Mouse (Mus musculus) heart, embryonic 11.5 days (tissue): Measurements from ENCODE around the gene Car5a. TPM values are rescaled to one million over a fixed set of nuclear protein-coding genes. Genes with fewer than 3 reads are reported as not detected.

Experiments used
- ATAC-seq: fragments of 200-750 bp; cut with Nextera tagmentation; replicated peaks from 2 replicates; pipeline ENCODE4 v1.8.0; 2017; ENCODE audit warnings: moderate library complexity; ENCODE audit not compliant: insufficient number of reproducible peaks, low FRiP score, low TSS enrichment
- H3K27ac ChIP-seq: fragments of 300-500 bp; sonication (generic); 2 replicates; pipeline ENCODE4 v1.5.1; 2014; ENCODE audit warnings: mild to moderate bottlenecking, low read depth, low read length
- H3K27me3 ChIP-seq: fragments of 300-500 bp; sonication (generic); 2 replicates; pipeline ENCODE4 v1.6.1; 2014; ENCODE audit warnings: mild to moderate bottlenecking, low read length, mixed read lengths; ENCODE audit not compliant: control insufficient read depth, insufficient read depth
- H3K36me3 ChIP-seq: fragments of 300-500 bp; sonication (generic); 2 replicates; pipeline ENCODE4 v1.6.1; 2014; ENCODE audit warnings: mild to moderate bottlenecking, low read length, moderate library complexity, mixed read lengths; ENCODE audit not compliant: control insufficient read depth, insufficient read depth
- H3K4me1 ChIP-seq: fragments of 300-500 bp; sonication (generic); 2 replicates; pipeline ENCODE4 v1.6.1; 2014; ENCODE audit warnings: low read length; ENCODE audit not compliant: control insufficient read depth, insufficient read depth
- H3K4me2 ChIP-seq: fragments of 300-500 bp; sonication (generic); 2 replicates; pipeline ENCODE4 v1.6.1; 2014; ENCODE audit warnings: mild to moderate bottlenecking, moderate library complexity
- H3K4me3 ChIP-seq: fragments of 300-500 bp; sonication (generic); 2 replicates; pipeline ENCODE4 v1.5.1; 2014; ENCODE audit warnings: low read depth, low read length
- H3K9ac ChIP-seq: fragments of 300-500 bp; sonication (generic); 2 replicates; pipeline ENCODE4 v1.6.1; 2014; ENCODE audit warnings: mild to moderate bottlenecking, low read depth, low read length, moderate library complexity
- H3K9me3 ChIP-seq: fragments of 300-500 bp; sonication (generic); replicated peaks from 2 replicates; pipeline ENCODE4 v1.6.1; 2016; ENCODE audit warnings: low read length; ENCODE audit not compliant: control insufficient read depth
- WGBS: fragments of 180-500 bp; shearing (Covaris S2); extraction: QIAGEN DNeasy Blood & Tissue Kit; methylation state at CpG from one replicate; pipeline ENCODE4 v1.1.7; 2014; ENCODE audit not compliant: insufficient replicate concordance; 5-methylcytosine and 5-hydroxymethylcytosine counted together
- polyA plus RNA-seq: library from polyadenylated mRNA; unstranded; fragments of >200 nt; fragmentation: Nextera tagmentation; extraction: Ambion mirVana; gene quantifications from 2 replicates; pipeline ENCODE4 v1.2.1, GENCODE M21; 2014

Gene Car5a
- polyA plus RNA-seq, 1 experiment from 2014 or later, result not detected

DNA sequence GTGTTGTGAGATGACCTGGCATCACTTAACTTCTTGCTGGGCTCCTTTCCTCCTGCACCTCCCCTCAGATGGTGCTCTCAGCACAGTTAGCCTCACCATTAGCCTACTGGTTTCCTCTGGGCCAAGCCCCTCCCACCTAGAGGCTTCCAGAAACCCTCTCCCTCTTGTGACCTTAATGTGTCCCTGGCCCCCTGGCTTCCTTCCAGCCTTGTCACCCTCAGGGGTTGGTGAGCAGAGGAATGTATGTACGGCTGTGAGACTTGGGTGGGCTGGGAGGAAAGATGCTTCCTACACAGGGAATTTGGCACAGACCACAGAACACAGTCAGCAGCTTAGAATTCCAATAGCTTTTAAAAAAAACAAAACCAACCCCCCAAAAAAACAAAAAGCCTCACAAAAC, 63.9 kb downstream of the Car5a start:
- no peak for ATAC-seq
- Histone ChIP-seq H3K4me2 (no peak overlapping the region), H3K27ac (no peak overlapping the region), H3K4me3 (no peak overlapping the region), H3K9me3 (no peaks in the 10 kb centered on the region), H3K4me1 (peaks cover 8% of the 10 kb centered on the region), H3K36me3 (peaks cover 4% of the 10 kb centered on the region; the same call in 1 of the 2 replicates), H3K27me3 (no peaks in the 10 kb centered on the region), H3K9ac (0 out of 2 replicates have a peak overlapping the region, but pooled peaks have one; percentile 22)
- WGBS, result 25% methylated on average over 1 of the region's 1 CpGs

DNA sequence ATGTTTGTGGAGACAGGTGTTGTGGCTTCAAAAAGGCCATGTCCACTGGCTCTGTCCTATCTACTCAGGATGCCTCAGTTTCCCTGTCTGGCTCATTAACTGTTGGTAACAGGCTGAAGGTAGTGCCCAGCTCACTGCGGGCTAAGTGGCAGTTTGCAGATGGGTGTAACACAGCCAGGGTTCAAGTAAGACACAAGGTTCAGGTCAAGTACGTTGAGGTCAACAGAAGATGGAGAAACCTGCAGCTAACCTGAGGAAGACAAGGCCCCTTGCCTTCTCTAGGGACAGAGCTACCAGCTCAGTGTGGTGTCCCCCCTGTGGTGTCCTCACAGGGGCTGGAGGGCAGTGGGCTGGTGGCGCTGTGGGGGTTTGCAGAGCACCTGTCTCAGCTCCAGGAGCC, 65.0 kb downstream of the Car5a start:
- Histone ChIP-seq H3K9ac (no peak overlapping the region), H3K27me3 (no peaks in the 10 kb centered on the region), H3K4me2 (no peak overlapping the region), H3K27ac (no peak overlapping the region), H3K4me3 (no peak overlapping the region), H3K9me3 (no peaks in the 10 kb centered on the region), H3K4me1 (peaks cover 18% of the 10 kb centered on the region), H3K36me3 (peaks cover 4% of the 10 kb centered on the region; the same call in 1 of the 2 replicates)
- 84% methylated on average over 3 of the region's 3 CpGs for WGBS
- ATAC-seq, result no peak

DNA sequence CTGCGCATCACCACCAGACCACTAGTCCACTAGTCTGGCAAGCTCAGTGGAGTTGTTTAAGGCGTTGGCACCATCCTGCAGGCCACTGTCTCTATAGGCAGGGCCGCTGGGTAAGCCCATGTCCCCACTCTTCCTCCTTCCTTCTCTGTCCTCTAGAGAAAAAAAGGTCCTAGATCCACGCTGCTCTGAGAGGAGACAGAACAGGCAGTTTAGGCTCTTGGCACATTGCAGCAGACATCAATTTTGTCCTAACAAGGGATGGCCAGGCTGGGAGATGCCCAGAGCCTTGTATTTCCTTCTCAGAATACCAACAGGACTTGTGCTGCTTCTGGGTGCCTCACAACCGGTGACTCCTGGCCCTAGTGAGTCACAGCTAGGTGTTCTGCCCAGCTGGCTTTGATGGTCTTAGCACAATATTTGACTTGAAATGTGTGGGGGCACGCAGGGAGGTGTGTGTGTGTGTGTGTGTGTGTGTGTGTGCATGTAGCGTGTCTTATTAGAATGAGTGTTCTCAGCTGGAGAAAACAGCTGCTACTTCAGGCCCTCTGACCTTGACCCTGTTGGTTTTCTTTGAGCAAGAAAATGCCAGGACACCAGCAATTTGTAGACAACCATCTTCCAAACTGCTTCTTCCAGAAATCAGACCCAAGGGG, 66.8 kb downstream of the Car5a start:
- peaks cover 21% of the 10 kb centered on the region for H3K4me1 ChIP-seq
- 89% methylated on average over 7 of the region's 7 CpGs for WGBS
- H3K9me3 ChIP-seq, result no peaks in the 10 kb centered on the region
- H3K4me3 ChIP-seq, result no peak overlapping the region
- H3K9ac ChIP-seq, result no peak overlapping the region
- no peak overlapping the region for H3K27ac ChIP-seq
- no peaks in the 10 kb centered on the region for H3K36me3 ChIP-seq
- no peaks in the 10 kb centered on the region for H3K27me3 ChIP-seq
- H3K4me2 ChIP-seq, result no peak overlapping the region
- ATAC-seq, result no peak

DNA sequence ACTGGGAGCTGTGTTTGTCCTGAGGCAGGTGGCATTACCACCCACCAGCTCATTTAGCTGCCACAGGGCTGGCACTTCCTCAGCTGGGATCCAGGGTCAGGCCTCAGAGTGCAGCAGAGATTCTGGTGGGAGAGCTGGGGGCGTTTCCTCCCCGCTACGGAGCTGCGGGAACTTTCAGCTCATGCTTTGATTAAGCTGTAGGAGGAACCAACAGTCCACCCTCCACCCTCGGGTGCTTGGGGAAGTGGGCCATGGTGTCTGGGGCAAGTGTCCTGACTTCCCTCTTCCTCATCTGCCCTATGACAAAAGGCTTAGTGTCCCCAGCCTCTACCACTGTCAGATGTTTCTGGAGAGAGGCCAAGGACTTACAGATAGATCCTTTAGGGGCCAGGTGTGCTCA, 67.5 kb downstream of the Car5a start:
- Histone ChIP-seq H3K4me2 (no peak overlapping the region), H3K9me3 (no peaks in the 10 kb centered on the region), H3K27ac (no peak overlapping the region), H3K36me3 (no peaks in the 10 kb centered on the region), H3K4me3 (no peak overlapping the region), H3K4me1 (peaks cover 23% of the 10 kb centered on the region), H3K27me3 (peaks cover 1% of the 10 kb centered on the region), H3K9ac (no peak overlapping the region)
- no peak for ATAC-seq
- WGBS, result 56% methylated on average over 5 of the region's 5 CpGs

DNA sequence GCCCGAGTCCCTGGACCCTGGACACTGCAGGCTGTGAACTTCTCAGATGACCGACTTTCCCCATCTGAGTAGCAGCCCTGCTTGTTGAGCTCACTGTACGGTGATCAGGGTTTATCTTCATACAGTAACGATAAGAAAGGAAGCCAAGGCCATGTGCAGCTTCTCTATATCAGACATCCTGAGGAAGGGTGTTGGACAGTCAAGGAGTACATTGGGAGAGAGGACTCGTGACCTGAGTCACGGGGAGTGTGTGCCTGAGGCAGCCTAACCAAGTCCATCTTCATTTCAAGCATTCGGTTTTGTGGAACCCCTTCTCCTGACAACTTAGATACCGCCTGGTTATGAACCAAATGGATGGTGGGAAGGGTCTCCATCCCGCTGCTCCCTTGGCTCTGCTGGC, 69.2 kb downstream of the Car5a start:
- ATAC-seq, result 0 out of 2 replicates have a peak, but pooled peaks have one; percentile 19
- peaks cover 24% of the 10 kb centered on the region for H3K4me1 ChIP-seq
- WGBS, result 59% methylated on average over 9 of the region's 9 CpGs
- H3K4me3 ChIP-seq, result no peak overlapping the region
- H3K9me3 ChIP-seq, result no peaks in the 10 kb centered on the region
- H3K27me3 ChIP-seq, result peaks cover 6% of the 10 kb centered on the region
- H3K36me3 ChIP-seq, result no peaks in the 10 kb centered on the region
- no peak overlapping the region for H3K9ac ChIP-seq
- peak overlapping the region; percentile 27; the same call in 1 of the 2 replicates for H3K4me2 ChIP-seq
- no peak overlapping the region for H3K27ac ChIP-seq

DNA sequence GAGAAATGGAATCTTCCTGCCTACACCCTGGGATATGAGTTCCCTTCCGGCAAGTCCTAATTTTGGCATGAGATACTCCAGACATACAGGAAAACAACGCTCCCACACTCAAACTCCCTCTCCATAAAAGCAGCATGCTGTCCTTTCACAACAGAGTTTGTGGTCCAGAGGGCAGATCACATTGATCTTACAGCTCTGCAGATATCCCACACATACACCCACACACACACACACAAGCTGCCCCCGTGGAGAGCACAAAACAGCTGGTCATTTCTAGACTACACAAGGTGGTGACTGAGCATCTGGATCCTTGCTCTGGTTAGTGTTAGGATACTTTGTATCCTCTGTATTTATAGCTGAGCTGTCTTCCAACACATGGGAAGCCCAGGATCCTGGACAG, 69.7 kb downstream of the Car5a start:
- Histone ChIP-seq H3K27ac (no peak overlapping the region), H3K9me3 (no peaks in the 10 kb centered on the region), H3K27me3 (peaks cover 6% of the 10 kb centered on the region), H3K4me1 (peaks cover 23% of the 10 kb centered on the region), H3K4me3 (no peak overlapping the region), H3K4me2 (peak overlapping the region; percentile 27; the same call in 1 of the 2 replicates), H3K9ac (no peak overlapping the region), H3K36me3 (no peaks in the 10 kb centered on the region)
- ATAC-seq, result no peak
- 51% methylated on average over 3 of the region's 3 CpGs for WGBS

DNA sequence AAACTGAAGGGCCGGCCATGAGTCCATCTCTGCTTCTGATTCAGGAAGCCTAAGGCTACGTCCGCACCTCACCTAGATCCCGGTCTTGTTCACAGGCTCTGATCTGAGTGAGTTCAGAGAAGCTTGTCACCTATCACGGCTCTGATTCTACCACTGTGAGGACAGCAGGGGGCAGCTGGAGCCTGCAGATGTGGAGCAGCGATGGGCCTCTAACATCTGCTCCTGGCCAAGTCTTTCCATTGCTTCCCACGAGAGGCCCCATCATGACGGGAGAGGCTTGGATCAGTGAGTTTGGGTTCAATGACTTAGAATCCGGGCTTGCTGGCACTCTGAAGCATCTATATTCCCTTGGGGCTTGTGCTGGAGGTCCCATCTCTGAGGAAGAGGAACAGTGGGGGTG, 70.7 kb downstream of the Car5a start:
- Histone ChIP-seq H3K4me1 (peaks cover 23% of the 10 kb centered on the region), H3K27ac (no peak overlapping the region), H3K4me3 (no peak overlapping the region), H3K9me3 (no peaks in the 10 kb centered on the region), H3K27me3 (peaks cover 6% of the 10 kb centered on the region), H3K36me3 (no peaks in the 10 kb centered on the region), H3K9ac (no peak overlapping the region), H3K4me2 (no peak overlapping the region)
- ATAC-seq, result 0 out of 2 replicates have a peak, but pooled peaks have one; percentile 50
- 50% methylated on average over 9 of the region's 9 CpGs for WGBS

DNA sequence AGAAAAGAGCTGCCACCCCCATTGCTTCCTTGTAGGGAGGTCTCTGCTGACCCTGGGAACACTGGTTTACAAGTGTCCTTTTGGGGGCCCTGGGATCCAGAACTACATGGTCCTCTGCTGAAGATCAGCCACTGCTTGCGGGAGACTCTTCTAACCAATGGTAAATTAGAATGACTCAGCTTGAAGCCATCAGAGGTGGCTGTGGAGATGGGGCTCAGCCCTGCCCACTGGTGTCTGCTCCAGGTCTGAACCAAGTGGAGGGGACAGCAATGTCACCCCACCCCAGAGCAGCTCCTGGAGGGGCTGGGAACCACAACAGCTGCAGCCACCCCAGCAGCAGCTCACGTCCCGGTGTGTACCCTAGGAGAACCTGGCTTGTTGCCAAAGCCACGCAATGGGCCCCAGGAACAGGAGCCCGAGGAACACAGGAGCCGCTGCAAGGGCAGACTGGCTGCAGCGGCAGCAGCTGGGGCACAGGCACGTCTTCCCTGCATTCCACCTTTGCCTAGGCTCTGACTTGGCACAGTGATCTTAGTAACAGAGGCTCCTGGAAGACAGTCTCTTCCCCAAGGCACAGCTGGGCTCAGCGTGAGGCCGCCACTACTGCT, 72.8 kb downstream of the Car5a start:
- Histone ChIP-seq H3K36me3 (no peaks in the 10 kb centered on the region), H3K4me1 (peaks cover 23% of the 10 kb centered on the region), H3K27ac (no peak overlapping the region), H3K9me3 (no peaks in the 10 kb centered on the region), H3K4me3 (no peak overlapping the region), H3K9ac (peak overlapping the region; percentile 16; the same call in 1 of the 2 replicates), H3K4me2 (peak overlapping the region; percentile 34), H3K27me3 (peaks cover 6% of the 10 kb centered on the region)
- WGBS, result 40% methylated on average over 10 of the region's 10 CpGs
- no peak for ATAC-seq

DNA sequence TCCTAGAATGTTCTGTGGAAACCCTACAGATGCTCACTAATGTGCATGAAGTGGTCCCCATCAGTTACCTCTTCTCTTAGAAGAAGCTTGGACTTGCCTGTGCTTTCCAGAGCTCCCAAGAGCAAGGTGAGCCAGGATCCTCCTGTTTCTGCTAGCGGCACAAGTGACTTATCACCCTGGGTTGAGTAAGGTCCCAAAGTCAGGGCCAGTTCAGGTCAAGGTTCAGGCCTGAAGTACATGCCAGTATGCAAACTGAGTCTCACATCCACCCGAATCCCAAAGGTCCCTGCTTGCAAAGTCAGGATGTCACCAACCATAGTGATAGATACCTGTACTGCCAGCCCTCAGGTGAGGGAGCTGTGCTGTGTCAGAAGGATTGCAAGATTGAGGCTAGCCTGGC, 74.5 kb downstream of the Car5a start:
- no peak overlapping the region for H3K4me2 ChIP-seq
- WGBS, result 79% methylated on average over 2 of the region's 2 CpGs
- peaks cover 6% of the 10 kb centered on the region for H3K27me3 ChIP-seq
- H3K4me1 ChIP-seq, result peaks cover 14% of the 10 kb centered on the region
- no peak for ATAC-seq
- H3K27ac ChIP-seq, result no peak overlapping the region
- H3K9me3 ChIP-seq, result no peaks in the 10 kb centered on the region
- H3K9ac ChIP-seq, result no peak overlapping the region
- H3K4me3 ChIP-seq, result no peak overlapping the region
- H3K36me3 ChIP-seq, result no peaks in the 10 kb centered on the region
